Mouse (Mus musculus): Measurements from ENCODE around the gene Slc30a7.
"Not testable (repeated sequence)": the region's sequence is repeated elsewhere in the genome, so short reads cannot be mapped to it uniquely, and the experiment has no call there.

The Slc30a7 gene

DNA sequence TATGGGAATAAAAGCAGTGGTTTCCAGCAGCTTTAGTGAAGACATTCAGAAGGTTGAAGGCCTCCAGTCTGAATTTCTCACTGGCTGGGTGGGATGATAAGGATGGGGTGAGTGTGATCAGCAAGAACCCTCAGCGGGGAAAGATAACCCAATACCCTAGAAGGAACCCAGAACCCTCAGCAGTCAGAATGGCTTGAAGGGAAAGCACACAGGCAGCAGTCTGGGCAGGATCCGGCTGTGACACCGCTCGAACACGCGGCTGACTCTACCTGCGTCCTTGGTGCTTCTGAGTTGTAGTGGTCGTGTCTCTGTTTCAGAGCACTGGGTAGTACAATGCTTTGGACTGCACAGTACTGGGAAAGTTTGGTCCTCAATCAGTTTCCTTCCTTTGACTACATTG, 60.9 kb downstream of the Slc30a7 start:
- DNase-seq (ENCODE audit: low spot score in 2 of 2) = no peak

DNA sequence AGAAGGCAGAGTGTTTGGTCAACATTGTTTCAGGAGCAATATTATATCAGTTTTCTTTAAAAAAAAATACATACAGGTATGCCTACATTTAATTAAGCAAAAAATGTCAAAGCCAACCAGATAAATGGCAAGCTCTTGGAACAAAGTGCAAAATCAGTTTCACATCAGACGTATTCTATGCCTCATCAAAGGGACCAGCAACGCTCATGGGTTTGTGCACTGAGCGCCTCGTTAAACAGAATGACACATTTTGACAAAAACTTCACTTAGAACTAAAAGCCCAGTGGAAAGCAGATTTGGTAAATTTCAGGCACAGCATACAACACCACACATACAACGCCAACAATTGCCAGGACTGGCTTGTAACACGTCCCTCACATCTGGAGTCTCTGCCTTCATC, 62.8 kb downstream of the Slc30a7 start:
- no peak for DNase-seq (ENCODE audit: low spot score in 2 of 2)

DNA sequence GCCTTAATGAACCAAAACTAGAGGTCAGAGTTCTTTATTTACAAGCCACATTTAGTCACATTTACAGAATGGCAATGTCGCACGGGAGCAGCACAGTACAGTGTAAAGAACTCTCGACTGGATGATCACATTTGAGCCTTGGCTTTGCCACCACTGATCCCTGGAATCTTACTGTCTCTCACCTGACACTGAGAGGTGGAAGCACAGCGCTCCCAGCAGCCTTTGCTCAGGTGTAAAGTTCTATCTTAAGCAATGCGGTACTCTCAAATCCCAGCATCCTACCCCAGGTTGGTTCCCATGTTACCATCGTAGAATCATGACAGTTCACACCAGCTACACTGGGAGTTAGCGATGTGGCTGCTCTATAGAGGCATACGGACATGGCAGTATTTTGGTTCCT, 65.7 kb downstream of the Slc30a7 start:
- DNase-seq (ENCODE audit: low spot score in 2 of 2) = peak in 1 of 2 experiments; percentile 4

DNA sequence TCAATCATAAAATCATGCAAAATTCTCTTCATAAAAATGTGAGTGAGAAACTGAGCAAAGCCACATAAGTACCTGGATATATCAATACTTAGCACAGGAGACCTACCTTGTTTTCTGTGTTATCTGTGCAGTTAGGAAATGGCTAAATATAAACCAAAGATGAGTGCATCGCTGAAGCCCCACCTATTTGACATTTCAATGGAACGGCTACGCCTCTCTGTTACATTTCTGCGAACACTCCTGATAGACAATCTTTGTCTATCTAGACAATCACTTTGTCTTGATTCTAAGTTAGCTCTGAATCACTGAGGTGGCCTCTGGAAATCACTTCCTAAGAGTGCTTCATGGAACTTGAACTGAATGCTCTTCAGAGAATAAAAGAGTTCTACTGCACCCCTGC, 66.7 kb downstream of the Slc30a7 start:
- DNase-seq (ENCODE audit: low spot score in 2 of 2) = no peak

DNA sequence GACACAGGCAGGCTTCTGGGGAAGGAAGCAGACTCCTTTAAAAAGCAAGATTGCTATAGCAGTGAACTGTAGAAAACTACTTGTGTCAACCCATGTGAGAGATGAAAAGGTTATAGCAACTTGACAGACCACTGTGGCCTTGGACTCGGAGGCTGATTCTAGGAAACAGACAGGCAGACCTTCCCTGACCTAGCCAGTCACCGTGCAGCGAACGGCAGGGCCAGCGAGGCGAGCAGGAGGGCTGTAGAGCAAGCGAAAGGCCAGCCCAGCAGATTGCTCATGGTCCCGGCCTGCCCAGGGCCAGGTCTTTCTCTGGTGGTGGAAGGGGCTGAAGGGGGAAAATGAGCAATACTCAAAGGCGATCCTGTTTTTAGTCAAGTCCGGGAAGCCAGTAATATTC, 69.4 kb downstream of the Slc30a7 start:
- peak in 1 of 2 experiments; percentile 17 for DNase-seq (ENCODE audit: low spot score in 2 of 2)

DNA sequence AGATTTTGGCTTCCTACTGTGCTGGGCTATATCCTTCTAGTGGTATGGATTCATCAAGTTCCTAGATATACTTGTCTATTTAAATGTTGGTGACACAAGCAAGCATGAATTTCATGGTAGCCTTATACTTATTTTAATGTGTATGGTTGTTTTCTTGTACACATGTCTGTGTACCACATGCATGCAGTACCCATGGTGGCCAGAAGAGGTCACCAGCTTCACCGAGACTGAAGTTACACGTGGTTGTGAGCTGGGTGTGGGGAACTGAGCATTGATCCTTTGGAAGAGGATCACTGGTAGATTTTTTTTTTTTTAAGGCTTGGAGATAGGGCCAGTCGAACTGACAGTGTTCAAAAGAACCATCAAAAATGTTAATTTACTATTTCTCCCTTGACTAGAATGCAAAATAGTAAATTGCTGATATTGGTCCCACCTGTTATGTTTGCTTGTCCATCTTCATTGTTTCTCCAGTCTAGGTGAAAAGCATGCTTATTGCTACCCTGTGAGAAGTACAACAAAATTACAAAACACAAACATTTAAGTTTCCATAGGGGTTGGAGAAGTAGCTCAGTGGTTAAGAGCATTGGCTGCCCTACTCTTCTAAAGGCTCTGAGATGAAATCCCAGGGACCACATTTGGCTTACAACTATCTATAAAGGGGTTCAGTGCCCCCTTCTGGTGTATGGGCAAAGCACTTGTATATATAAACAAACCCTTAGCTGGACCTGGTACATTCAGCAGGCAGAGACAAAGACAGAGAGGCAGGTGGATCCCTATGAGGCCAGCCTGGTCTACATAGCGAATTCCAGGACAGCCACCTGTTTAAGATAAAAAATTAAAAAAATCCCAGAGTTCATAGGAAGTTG, 70.2 kb downstream of the Slc30a7 start:
- DNase-seq (ENCODE audit: low spot score in 2 of 2) = peak; percentile 57 to 83

DNA sequence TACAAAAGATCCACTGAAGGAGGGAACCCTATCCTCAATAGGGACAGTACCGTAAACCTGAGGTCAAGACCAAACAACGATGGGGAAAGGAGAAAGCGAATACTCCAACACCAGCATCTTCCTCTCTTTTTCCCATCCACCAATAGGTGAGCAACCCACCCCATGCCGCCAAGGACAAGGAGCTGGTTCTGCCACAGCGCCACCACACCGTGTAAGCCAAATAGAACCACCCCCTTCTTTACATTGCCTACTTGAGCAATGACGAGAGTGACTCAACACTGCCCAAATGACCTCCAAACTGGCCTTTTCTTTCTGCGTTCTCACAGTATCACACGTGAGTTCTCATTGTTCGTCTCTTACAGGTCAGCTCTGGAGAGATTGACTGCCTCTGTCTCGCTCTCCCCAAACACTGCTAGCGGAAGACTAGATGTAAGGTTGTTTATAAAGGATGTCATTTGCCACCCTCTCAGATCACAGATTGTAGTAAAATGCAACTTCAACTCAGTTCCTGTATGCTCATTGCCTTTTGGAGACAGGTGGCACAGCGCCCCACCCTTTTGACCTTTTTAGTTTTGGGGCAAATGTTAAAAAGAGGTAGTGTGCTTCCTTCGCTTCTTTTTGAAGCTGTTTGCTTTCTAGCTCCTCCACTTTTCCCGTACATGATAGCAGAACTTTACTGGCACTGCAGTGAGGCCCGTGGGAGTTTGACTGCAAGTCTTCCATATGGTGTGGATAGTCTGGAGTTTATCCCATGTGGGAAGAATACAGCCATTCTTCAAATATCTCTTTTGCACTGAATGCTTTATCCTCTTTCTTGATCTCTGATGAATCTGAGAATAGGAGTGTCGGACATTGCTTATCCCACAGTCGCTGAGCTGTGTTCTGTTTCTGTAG, 73.7 kb downstream of the Slc30a7 start:
- DNase-seq (ENCODE audit: low spot score in 2 of 2) = peak in 1 of 2 experiments; percentile 41

DNA sequence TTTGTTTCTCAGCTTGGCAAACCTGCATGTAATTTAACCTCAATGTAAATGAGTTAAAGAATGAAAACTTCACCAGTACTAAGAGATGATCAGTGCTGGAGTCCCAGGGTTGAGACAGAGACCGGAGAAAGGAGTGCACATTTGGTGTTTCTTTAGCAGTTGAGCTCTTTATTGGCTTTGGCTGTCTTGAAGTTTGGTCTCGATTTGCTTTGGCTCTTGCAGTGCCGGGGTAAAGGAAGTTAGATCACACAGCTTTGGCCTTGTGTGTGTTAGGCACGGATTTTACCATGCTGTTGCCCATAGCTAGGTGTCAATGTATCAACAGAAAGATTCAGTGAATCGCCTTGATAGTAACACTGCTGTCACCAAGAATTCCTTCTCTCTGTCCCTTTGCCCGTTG, 75.5 kb downstream of the Slc30a7 start:
- peak in 1 of 2 experiments; percentile 3 for DNase-seq (ENCODE audit: low spot score in 2 of 2)

DNA sequence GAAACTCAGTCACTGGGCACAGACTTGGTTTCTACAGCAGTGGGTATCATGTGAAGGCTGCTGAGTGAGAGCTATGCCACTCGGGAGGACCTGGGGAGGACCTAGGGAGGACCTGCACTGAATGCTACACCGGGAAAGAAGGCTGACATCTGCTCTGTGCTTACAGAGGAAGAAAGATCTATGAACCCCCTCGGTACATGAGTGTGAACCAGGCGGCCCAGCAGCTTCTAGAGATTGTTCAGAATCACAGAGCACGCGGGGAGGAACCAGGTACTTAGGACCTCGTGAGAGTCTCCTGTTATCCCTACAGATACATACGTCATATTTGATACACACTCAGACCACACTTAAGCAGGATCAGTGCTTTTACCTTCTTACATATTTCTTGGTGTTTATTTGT, 80.7 kb downstream of the Slc30a7 start:
- no peak for DNase-seq (ENCODE audit: low spot score in 2 of 2)

DNA sequence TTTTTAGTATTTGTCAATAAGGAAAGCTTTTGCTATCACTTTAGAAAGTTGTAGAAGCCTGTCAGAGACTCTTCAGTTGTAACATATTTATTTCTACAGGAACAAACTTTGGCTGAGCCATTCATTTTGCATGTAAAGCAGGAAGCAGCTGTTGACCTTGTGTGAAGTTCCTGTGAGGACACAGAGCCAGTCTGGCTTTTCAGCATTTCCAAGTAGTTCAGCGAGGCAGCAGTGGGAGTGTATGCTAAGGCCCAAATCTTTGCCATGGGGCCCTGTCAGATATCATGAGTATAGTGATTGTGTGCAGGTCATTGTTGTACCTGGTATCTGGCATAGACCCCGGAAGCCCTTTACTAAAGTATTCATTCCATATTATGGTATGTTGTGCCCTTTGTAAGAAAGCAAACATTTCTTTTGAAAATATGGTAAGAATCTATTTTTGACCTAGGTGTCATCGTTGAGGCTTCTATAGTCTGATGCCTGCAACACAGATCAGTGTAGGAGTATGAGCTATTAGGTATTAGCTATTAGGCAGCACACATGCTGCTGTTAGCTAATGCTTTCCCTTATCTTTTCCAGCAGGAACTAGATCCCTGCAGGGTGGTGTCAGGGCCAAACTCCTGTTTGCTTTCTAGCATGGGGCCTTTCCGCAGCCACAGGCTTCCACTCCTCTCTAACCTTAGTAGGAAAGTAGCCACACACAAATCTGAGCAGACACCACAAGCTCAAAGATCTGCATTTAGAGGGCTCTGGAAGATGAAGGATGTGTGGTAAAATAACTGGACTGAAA, 82.6 kb downstream of the Slc30a7 start:
- no peak for DNase-seq (ENCODE audit: low spot score in 2 of 2)

DNA sequence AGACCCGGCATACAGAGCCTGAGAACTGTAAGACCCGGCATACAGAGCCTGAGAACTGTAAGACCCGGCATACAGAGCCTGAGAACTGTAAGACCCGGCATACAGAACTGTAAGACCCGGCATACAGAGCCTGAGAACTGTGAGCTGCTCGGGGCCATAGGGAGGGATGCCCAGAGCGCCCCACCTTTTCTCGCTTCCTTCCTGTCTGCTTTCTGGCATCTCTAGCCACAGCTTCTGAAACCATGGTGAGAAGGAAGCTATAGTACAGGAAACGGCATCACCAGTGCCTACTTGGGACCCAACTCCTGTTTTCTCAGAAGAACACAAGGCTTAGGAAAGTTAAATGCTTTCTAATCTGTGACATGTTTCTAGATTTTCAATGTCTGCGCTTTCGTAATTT, 99.8 kb downstream of the Slc30a7 start:
- DNase-seq (ENCODE audit: low spot score in 2 of 2) = not testable (repeated sequence)

DNA sequence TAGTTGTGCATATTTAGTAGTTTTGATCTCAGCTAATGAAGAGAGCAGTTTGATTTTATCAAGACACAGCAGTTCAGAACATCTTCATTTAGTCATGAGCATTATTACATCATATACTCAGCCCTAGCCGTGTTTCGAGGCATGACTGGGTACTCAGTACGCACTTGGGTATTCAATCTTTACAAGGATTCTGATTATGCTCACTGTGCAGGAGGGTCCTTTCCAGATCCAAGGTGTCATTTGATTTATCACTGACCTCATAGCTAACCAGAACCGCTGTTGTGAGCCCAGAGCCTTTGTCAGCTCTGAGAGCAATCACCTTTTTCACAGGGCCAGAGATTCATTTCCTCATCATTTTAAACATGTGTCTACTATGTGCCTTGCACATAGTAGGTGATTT, 101.6 kb downstream of the Slc30a7 start:
- DNase-seq (ENCODE audit: low spot score in 2 of 2) = no peak

DNA sequence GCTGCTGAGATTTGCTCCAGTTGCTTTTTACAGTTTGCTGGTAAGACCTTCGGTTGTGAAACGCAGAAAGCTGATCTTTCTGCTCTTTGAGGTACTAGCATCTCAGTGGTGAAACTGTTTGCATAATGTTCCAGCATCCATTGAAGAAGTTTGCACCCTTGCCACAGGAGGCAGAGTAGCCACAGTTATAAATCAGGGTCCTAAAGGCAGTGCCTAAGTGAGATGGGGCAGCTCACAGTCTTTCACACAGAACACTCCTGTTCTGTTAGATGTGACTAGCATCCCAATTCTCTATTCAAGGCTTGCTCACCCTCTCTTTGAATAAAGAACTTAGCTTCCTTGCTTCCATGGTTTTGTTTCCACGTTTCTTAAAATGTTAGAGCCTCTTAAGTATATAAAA, 102.1 kb downstream of the Slc30a7 start:
- DNase-seq (ENCODE audit: low spot score in 2 of 2) = no peak

DNA sequence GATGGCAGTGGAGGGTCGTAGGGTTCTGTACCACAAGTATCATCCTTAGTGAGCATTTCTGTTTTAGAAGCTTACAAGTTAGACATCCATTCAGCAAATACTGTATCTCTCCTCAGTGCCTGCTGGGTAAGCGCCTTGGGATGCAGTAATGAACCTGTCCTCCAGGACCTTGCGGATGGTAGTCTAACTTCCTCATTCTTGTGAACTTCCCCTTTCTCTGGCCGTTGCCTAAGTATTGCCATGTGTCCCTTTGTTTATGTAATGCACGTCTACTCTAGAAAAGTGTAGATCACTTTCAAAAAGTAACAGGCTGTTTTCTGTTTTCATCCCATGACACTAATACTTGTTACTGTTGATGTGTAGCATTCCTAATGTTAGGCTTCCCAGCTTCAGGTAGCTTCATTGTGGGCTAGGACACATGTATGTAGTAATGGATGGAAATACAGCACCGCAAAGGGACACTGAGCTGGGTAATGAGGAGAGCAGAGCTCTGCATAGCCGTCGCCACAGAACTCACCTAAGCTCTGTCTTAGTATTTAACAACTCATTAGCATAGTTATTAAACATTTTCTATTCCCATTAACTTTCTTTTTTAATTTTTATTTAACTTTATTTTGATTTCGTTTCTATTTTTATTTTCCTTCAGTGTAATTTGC, 104.8 kb downstream of the Slc30a7 start:
- DNase-seq (ENCODE audit: low spot score in 2 of 2) = no peak

DNA sequence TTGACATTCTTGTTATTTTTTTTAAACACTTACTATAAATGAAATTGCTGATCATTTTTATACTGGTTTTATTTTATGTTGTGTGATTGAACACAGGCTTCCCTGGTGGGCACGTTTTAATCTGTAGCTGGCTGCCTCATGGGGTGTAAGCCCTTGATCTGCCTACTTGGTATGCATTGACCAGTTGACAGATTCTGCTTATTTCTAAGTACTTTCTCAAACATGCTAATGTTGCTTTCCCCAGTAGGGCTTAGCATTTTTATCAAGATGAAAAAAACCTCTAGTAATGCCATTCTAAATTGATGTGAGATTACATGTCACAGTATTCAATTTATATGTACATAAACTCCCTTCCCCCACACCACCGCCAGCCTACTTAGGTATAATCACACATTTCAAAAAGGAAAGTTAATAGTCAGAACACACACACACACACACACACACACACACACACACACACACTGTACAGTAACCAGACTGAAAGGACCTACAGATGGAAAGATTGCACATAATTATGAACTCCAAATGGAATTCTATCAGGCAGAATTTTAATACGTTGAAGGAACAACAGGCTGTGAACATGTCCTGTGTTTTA, 108.8 kb downstream of the Slc30a7 start:
- no peak for DNase-seq (ENCODE audit: low spot score in 2 of 2)

DNA sequence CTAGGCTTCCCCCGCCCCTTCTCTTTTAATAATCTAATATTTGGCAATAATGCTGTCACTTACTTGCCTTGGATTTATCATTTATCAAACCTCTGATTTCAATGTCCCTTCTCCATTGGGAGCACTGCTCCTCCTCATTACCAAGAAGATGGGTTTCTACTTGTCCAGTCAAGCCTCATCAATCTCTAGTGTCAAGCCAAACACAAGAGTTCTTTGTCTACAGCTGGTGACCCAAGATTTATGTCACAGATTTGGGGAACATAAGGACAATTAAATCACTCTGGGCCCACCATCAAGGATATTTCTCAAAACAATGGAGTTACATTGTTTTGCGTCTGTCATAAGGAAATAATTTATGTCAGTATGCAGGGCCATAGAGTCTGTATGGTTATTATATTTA, 114.0 kb downstream of the Slc30a7 start:
- DNase-seq (ENCODE audit: low spot score in 2 of 2) = no peak

DNA sequence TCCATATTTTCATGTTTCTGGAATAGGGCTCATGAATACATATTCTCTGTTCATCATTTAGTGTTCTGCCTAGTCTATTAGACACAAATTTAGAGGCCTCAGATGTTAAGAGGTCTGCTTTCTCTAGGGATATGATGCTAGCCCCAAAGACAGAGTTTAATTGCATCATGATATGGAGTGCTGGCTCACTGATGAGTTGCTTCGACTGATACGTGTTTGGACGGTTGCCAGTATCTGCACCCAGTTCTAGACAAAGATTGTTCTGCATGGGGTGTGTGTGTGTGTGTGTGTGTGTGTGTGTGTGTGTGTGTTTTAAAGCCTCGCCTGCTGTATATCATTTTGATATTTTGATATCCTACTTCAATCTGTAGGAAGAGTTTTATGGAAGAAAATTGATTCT, 114.9 kb downstream of the Slc30a7 start:
- no peak for DNase-seq (ENCODE audit: low spot score in 2 of 2)
